Mouse (Mus musculus): ENCODE data around the gene Sowahc.

Gene Sowahc

GRCm38 (mm10) chr10:59221473-59222270 lies at the start of gene Sowahc, which contains the start of gene Sept10:
Gene Sowahc, plus strand, starts transcription at chr10:59221953.
Gene Sept10, minus strand, starts transcription at chr10:59221847.
- DNase-seq (ENCODE audit: low read depth, low spot score): peak; percentile 97

- no peak for DNase-seq (ENCODE audit: low read depth, low spot score)
Observed at GRCm38 (mm10) chr10:59172539-59172938, 49.2 kb upstream of the Sowahc start.

GRCm38 (mm10) chr10:59179620-59180019 lies 42.1 kb upstream of the Sowahc start:
- DNase-seq (ENCODE audit: low read depth, low spot score): no peak

- DNase-seq (ENCODE audit: low read depth, low spot score): no peak
Observed at GRCm38 (mm10) chr10:59182306-59182705, 39.4 kb upstream of the Sowahc start.

- no peak for DNase-seq (ENCODE audit: low read depth, low spot score)
Observed at GRCm38 (mm10) chr10:59194891-59195290, 26.9 kb upstream of the Sowahc start.

GRCm38 (mm10) chr10:59196763-59197162 lies 25.0 kb upstream of the Sowahc start:
- no peak for DNase-seq (ENCODE audit: low read depth, low spot score)

- no peak for DNase-seq (ENCODE audit: low read depth, low spot score)
Observed at GRCm38 (mm10) chr10:59200011-59200410, 21.7 kb upstream of the Sowahc start.

GRCm38 (mm10) chr10:59220824-59221472 lies 805 bp upstream of the Sowahc start:
- no peak for DNase-seq (ENCODE audit: low read depth, low spot score)

GRCm38 (mm10) chr10:59222271-59223101 lies 733 bp downstream of the Sowahc start:
- peak; percentile 48 for DNase-seq (ENCODE audit: low read depth, low spot score)

GRCm38 (mm10) chr10:59223301-59223700 lies 1.5 kb downstream of the Sowahc start:
- DNase-seq (ENCODE audit: low read depth, low spot score): no peak

- no peak for DNase-seq (ENCODE audit: low read depth, low spot score)
Observed at GRCm38 (mm10) chr10:59223890-59224289, 2.1 kb downstream of the Sowahc start.

GRCm38 (mm10) chr10:59225137-59225536 lies 3.4 kb downstream of the Sowahc start:
- no peak for DNase-seq (ENCODE audit: low read depth, low spot score)

GRCm38 (mm10) chr10:59229205-59229820 lies 7.6 kb downstream of the Sowahc start:
- DNase-seq (ENCODE audit: low read depth, low spot score): no peak

GRCm38 (mm10) chr10:59235227-59235626 lies 13.5 kb downstream of the Sowahc start:
- no peak for DNase-seq (ENCODE audit: low read depth, low spot score)

GRCm38 (mm10) chr10:59235847-59236246 lies 14.1 kb downstream of the Sowahc start:
- DNase-seq (ENCODE audit: low read depth, low spot score): no peak

- DNase-seq (ENCODE audit: low read depth, low spot score): no peak
Observed at GRCm38 (mm10) chr10:59236486-59236885, 14.7 kb downstream of the Sowahc start.

- no peak for DNase-seq (ENCODE audit: low read depth, low spot score)
Observed at GRCm38 (mm10) chr10:59237757-59238156, 16.0 kb downstream of the Sowahc start.

- DNase-seq (ENCODE audit: low read depth, low spot score): no peak
Observed at GRCm38 (mm10) chr10:59241141-59241541, 19.4 kb downstream of the Sowahc start.

GRCm38 (mm10) chr10:59249531-59249930 lies 27.8 kb downstream of the Sowahc start:
- no peak for DNase-seq (ENCODE audit: low read depth, low spot score)

GRCm38 (mm10) chr10:59250679-59251078 lies 28.9 kb downstream of the Sowahc start:
- DNase-seq (ENCODE audit: low read depth, low spot score): no peak

- no peak for DNase-seq (ENCODE audit: low read depth, low spot score)
Observed at GRCm38 (mm10) chr10:59251980-59252379, 30.2 kb downstream of the Sowahc start.

- DNase-seq (ENCODE audit: low read depth, low spot score): no peak
Observed at GRCm38 (mm10) chr10:59252396-59252795, 30.6 kb downstream of the Sowahc start.
